Mouse (Mus musculus) adrenal gland, postnatal 4 days (tissue): Measurements from ENCODE around the gene Fhl2. TPM values are rescaled to one million over a fixed set of nuclear protein-coding genes. Genes with fewer than 3 reads are reported as not detected.

Experiments used
- DNase-seq, 2 experiments: peaks; one replicate each; pipeline ENCODE4 v3.0.0; 2021 to 2022; ENCODE audit warnings: low spot score in 2 of 2, mixed read lengths in 2 of 2
- total RNA-seq, 2 experiments: library from RNA; stranded (reverse); gene quantifications; 2 replicates each; pipeline ENCODE4 v1.2.3; 2021

Gene Fhl2
- total RNA-seq, 2 experiments from 2014 or later = 31.3 to 36.9 TPM

- no peak for DNase-seq
Measured at GRCm38 (mm10) chr1:43120950-43121349, 75.8 kb downstream of the Fhl2 start.

GRCm38 (mm10) chr1:43117435-43117834 is 79.3 kb downstream of the Fhl2 start:
- no peak for DNase-seq

DNA sequence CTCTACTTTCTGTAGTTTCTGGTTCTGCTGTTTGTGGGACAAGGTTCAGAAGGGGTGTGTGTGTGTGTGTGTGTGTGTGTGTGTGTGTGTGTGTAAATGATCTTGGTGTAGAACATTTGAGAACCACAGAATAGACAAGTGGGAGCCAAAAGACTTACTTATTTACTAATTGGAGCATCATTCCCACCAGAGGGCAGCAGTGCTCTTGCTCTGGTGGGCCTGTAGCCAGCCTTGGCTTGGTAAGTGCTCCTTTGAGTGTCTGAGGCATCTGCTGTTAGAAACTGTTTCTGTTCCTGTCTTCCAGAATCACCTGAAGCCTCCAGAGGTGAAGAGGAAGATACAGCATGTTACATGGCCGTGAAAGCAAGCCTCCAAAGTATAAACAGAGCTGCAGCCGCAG is 83.9 kb downstream of the Fhl2 start:
- no peak for DNase-seq

GRCm38 (mm10) chr1:43110556-43110955 is 86.2 kb downstream of the Fhl2 start:
- no peak for DNase-seq

DNA sequence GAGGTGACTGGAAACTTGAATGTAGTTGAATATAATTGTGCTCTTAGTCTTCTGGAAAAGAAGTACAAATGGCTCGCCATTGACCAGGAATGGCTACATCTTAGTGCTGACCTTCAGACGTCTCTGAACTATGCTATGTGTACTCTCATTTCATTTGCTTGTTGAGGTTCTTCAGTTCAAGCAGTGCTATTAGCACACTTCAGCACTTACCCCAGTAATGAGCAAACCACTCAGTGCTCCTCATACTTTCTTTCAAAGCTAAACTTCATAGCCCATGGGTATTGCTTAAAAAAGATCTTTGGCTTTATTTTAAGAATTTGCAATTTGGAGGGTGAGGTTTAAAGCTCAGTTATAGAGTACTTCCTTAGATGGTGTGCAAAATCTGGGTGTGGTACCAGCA is 88.1 kb downstream of the Fhl2 start:
- DNase-seq = no peak

GRCm38 (mm10) chr1:43098031-43098984 is 98.5 kb downstream of the Fhl2 start, which contains the start of the genes Tgfbrap1 and AI597479:
Gene Tgfbrap1, minus strand, starts transcription at chr1:43098637.
Gene AI597479, plus strand, starts transcription at chr1:43098710.
- DNase-seq = peak; percentile 80 to 82

- no peak for DNase-seq
Measured at GRCm38 (mm10) chr1:43094206-43094605, 102.6 kb downstream of the Fhl2 start.

- peak; percentile 46 to 56 for DNase-seq
Measured at GRCm38 (mm10) chr1:43092056-43093015, 104.4 kb downstream of the Fhl2 start.

GRCm38 (mm10) chr1:43091306-43092055 is 105.3 kb downstream of the Fhl2 start:
- DNase-seq = no peak

GRCm38 (mm10) chr1:43090418-43090817 is 106.4 kb downstream of the Fhl2 start:
- no peak for DNase-seq

GRCm38 (mm10) chr1:43082946-43083345 is 113.8 kb downstream of the Fhl2 start:
- no peak for DNase-seq

- no peak for DNase-seq
Measured at GRCm38 (mm10) chr1:43078124-43078523, 118.7 kb downstream of the Fhl2 start.

- no peak for DNase-seq
Measured at GRCm38 (mm10) chr1:43074791-43075190, 122.0 kb downstream of the Fhl2 start.

Other genes with a start within 250 kb of the Fhl2 start
- 1 to 10 TPM; 2.7 to 7.1 TPM for gene Gpr45, start 244.1 kb downstream of the Fhl2 start, total RNA-seq
- gene Tgfbrap1, start 98.3 kb downstream of the Fhl2 start, total RNA-seq = 10 to 100 TPM; 30.7 to 31.4 TPM
- 10 to 100 TPM; 19.5 to 20.4 TPM for gene AI597479, start 98.3 kb downstream of the Fhl2 start, total RNA-seq
- 10 to 100 TPM; 38.6 to 46.3 TPM for gene Nck2, start 247.6 kb upstream of the Fhl2 start, total RNA-seq